Mouse (Mus musculus) testis, postnatal 14 days (tissue): ENCODE data around the gene Ahcy.
"Not testable (repeated sequence)": the region's sequence is repeated elsewhere in the genome, so short reads cannot be mapped to it uniquely, and the experiment has no call there.

Experiments
- DNase-seq: peaks from one replicate; pipeline ENCODE4 v3.0.0; 2021; ENCODE audit warnings: low spot score

The Ahcy gene

DNA sequence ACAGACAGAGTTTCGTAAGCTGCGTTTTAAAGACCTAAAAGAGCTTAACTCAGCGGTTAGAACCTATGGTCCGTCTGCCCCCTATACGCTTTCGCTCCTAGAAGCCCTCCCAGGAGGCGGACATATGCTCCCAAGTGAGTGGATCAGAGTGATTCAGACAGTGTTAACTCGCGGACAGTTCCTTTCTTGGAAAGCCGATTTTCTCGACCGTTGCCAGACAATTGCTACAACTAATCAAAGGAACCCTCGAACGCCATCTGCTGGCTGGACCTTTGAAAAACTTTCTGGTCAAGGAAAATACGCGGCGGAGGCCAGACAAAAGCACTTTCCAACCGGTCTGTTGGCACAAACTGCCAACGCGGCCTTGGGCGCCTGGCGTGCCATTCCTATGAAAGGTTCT lies 54.6 kb downstream of the Ahcy start:
- DNase-seq, result peak; percentile 84

DNA sequence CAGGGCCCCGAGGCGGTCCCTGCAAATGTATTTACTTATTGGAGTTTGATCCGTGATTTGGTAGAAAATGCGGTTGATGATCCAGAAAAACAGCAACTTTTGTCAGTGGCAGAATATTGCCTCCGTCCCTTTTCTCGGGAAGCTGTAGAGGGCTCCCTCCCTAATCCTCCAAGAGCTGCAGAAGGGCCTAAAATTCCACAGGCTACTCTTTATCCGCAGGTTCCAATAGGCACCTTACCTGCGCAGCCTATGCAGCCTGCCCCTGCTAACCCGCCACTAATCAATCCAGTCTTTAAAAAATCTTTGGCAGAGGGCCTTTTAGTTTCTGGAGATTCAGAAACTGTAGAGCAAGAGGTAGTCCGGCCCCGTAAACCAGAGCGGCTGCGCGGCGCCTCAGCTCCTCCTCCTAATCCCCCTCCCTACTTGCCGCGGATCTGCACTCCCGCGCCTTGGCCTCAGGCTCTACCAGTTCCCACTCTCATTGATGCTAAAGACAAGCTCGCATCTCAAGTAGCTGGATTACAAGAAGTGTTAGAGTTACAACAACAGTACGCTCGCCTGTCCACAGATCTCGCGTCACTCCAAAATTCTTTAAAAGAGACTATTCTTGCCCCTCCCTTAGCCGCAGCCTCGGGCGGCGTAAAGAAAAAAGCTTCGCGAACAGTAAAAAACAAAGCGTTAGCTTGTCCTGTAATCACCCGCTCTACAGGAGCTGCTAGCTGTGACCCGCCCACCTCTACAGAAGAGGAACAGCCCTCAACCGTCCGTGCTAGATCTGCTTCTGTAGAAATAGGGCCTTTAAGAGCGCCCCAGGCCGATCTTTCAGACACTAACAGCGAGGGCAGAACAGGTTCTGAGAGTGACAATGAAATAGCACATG lies 55.3 kb downstream of the Ahcy start:
- peak; percentile 76 for DNase-seq

DNA sequence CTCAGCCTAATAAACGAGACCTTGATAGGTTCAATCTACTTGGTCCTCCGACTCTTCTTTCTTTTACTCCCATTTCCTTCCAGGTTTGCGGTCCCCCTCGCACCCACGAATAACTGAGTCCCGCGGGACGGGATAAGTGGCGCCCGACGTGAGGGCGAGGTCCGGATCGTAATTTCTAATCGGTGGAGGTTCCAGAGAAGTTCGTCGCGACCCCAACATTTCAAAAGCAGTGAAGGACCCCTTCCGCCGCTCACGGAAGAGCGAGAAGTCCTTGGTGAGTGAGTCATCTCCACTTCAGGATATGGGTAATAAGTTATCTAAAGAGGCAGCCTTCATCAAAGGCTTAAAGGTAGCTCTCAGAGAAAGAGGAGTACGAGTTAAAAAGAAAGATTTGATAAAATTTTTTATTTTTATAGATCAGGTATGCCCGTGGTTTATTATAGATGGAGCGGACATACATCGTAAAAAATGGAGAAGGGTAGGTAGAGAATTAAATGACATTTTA lies 56.0 kb downstream of the Ahcy start, which contains the start of gene Gm14226:
Gene Gm14226, plus strand, starts transcription at position 16 of the 505 bp plus-strand sequence.
- not testable (repeated sequence) for DNase-seq

DNA sequence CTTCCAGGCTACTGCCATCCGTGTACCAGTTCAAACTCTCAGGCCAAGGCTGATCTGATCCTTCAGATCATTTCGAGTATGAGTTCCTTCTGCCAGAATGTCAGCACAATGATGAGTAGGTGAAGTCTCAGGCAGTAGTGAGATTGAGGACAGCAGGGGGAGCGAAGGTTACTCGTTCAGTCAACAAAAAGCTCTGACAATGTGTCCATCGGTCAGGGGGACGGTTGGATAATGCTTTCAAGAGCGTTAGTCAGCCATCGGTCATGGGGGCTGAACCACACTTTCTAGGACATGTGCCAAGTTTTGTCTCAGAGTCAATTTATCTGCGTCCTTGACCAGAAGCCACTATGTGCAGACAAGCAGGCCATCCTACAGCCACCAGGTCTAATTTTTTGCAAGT lies 57.5 kb downstream of the Ahcy start:
- not testable (repeated sequence) for DNase-seq

DNA sequence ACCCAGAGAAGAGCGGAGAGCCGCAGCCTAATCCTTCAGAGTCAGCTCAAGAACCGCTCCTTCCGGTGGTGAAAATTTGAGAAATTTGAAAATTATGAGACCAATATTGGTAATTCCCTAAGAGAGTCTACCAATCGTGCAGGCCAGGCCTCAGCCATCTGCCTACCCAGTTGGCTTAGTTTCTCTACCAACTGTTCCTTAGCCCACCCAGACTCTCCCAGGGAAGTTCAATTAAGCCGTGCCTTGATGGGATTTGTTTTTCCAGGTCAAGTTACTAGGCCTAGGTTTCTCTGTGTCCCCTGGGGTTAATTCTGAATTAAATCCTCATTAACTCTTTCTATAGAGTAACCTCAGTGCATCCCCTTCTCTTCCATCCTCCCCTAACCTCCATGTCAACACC lies 61.3 kb downstream of the Ahcy start:
- DNase-seq, result no peak

DNA sequence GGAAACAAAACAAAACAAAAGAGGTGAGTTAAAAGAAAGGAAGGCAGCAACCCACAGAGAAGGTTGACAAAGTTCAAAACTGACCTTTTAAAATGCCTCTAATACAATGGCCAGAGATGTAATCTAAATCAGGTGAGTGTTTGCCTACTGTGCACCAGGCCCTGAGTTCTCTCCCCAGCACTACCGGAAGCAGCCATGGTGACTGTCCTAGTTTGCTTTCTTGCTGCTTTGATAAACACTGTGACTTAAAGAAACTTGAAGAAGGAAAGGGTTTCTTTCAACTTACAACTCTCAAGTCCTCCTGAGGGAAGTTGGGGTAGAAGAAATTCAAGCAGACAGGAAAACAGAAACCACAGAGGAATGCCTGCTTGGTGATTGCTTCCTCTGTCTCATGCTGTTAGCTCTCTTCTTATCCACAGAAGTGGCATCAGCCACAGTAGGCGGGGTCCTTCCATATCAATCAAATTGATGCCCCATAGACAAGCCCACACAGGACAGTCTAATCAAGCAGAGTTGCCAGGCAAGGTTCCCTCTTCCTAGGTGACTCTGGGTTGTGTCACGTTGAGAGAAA lies 63.1 kb downstream of the Ahcy start:
- DNase-seq, result no peak
